Mouse (Mus musculus) brown adipose tissue, adult 24 weeks (tissue): ENCODE results near the gene Krt10. TPM values are rescaled to one million over a fixed set of nuclear protein-coding genes. Genes with fewer than 3 reads are reported as not detected.

ENCODE experiments used
- polyA plus RNA-seq: library from polyadenylated mRNA; stranded (reverse); fragments of >200 nt; gene quantifications from 2 replicates; pipeline ENCODE4 v1.2.4, GENCODE M21; 2012; ENCODE audit not compliant: missing spikeins, insufficient read depth, insufficient read length

The Krt10 gene
- polyA plus RNA-seq, 1 experiment, result 23.2 TPM

Other genes starting within 250 kb of the Krt10 start
- gene Ccr7, start 234.3 kb downstream of the Krt10 start, polyA plus RNA-seq, result not detected in 2 replicates
- gene Smarce1, start 158.3 kb downstream of the Krt10 start, polyA plus RNA-seq, result 36.8 and 51.0 TPM in 2 replicates
- 1.2 and 1.8 TPM in 2 replicates for gene Krt222, start 145.3 kb downstream of the Krt10 start, polyA plus RNA-seq
- gene Krt24, start 104.1 kb downstream of the Krt10 start, polyA plus RNA-seq, result not detected in 2 replicates
- gene Krt25, start 66.4 kb downstream of the Krt10 start, polyA plus RNA-seq, result not detected in 2 replicates
- gene Krt26, start 51.4 kb downstream of the Krt10 start, polyA plus RNA-seq, result not detected in 2 replicates
- gene Krt27, start 38.3 kb downstream of the Krt10 start, polyA plus RNA-seq, result not detected in 2 replicates
- not detected in 2 replicates for gene Krt28, start 14.5 kb downstream of the Krt10 start, polyA plus RNA-seq
- not detected in 2 replicates for gene Krt12, start 32.9 kb upstream of the Krt10 start, polyA plus RNA-seq
- gene Krt20, start 48.8 kb upstream of the Krt10 start, polyA plus RNA-seq, result not detected in 2 replicates
- not detected in 2 replicates for gene Krt23, start 103.8 kb upstream of the Krt10 start, polyA plus RNA-seq
- gene Krt39, start 132.0 kb upstream of the Krt10 start, polyA plus RNA-seq, result not detected in 2 replicates
- not detected in 2 replicates for gene Krt40, start 153.8 kb upstream of the Krt10 start, polyA plus RNA-seq
- gene Krtap3-3, start 161.5 kb upstream of the Krt10 start, polyA plus RNA-seq, result not detected in 2 replicates
- gene Krtap3-2, start 167.5 kb upstream of the Krt10 start, polyA plus RNA-seq, result not detected in 2 replicates
- not detected in 2 replicates for gene Gm11939, start 170.1 kb upstream of the Krt10 start, polyA plus RNA-seq
- gene Krtap3-1, start 177.3 kb upstream of the Krt10 start, polyA plus RNA-seq, result not detected in 2 replicates
- gene Krtap1-5, start 191.7 kb upstream of the Krt10 start, polyA plus RNA-seq, result not detected in 2 replicates
- gene Krtap1-4, start 194.3 kb upstream of the Krt10 start, polyA plus RNA-seq, result not detected in 2 replicates
- gene Krtap1-3, start 202.0 kb upstream of the Krt10 start, polyA plus RNA-seq, result not detected in 2 replicates
- gene Krtap9-3, start 208.7 kb upstream of the Krt10 start, polyA plus RNA-seq, result not detected in 2 replicates
- not detected in 2 replicates for gene Gm11938, start 213.9 kb upstream of the Krt10 start, polyA plus RNA-seq
- gene Gm11937, start 220.8 kb upstream of the Krt10 start, polyA plus RNA-seq, result not detected in 2 replicates
- gene Krtap2-4, start 225.5 kb upstream of the Krt10 start, polyA plus RNA-seq, result not detected in 2 replicates
- gene Gm11562, start 231.1 kb upstream of the Krt10 start, polyA plus RNA-seq, result not detected in 2 replicates
- not detected in 2 replicates for gene Krtap4-1, start 238.9 kb upstream of the Krt10 start, polyA plus RNA-seq
- gene Krtap4-2, start 245.7 kb upstream of the Krt10 start, polyA plus RNA-seq, result not detected in 2 replicates